Mouse (Mus musculus) lung, embryonic 14.5 days (tissue): ENCODE data around the gene Foxa3. TPM values are rescaled to one million over a fixed set of nuclear protein-coding genes. Genes with fewer than 3 reads are reported as not detected.
"Not testable (repeated sequence)": the region's sequence is repeated elsewhere in the genome, so short reads cannot be mapped to it uniquely, and the experiment has no call there.

Experiments
- ATAC-seq: fragments of 200-750 bp; cut with Nextera tagmentation; 2 replicates; pipeline ENCODE4 v1.8.0; 2017; ENCODE audit warnings: mild to moderate bottlenecking, moderate TSS enrichment, moderate library complexity; ENCODE audit not compliant: insufficient read depth
- DNase-seq: peaks from one replicate; pipeline ENCODE4 v3.0.0-alpha.2; 2015
- H3K27ac ChIP-seq: fragments of 300-500 bp; sonication (generic); 2 replicates; pipeline ENCODE4 v1.5.1; 2014; ENCODE audit warnings: low read depth, mild to moderate bottlenecking, moderate library complexity
- H3K27me3 ChIP-seq: fragments of 300-500 bp; sonication (generic); 2 replicates; pipeline ENCODE4 v1.6.1; 2014; ENCODE audit warnings: low read length, control low read depth; ENCODE audit not compliant: insufficient read depth
- H3K36me3 ChIP-seq: fragments of 300-500 bp; sonication (generic); 2 replicates; pipeline ENCODE4 v1.6.1; 2014; ENCODE audit warnings: control low read depth; ENCODE audit not compliant: insufficient read depth
- H3K4me1 ChIP-seq: fragments of 300-500 bp; sonication (generic); 2 replicates; pipeline ENCODE4 v1.6.1; 2014; ENCODE audit warnings: antibody characterized with exemption, control low read depth; ENCODE audit not compliant: insufficient read depth
- H3K4me2 ChIP-seq: fragments of 300-500 bp; sonication (generic); 2 replicates; pipeline ENCODE4 v1.6.1; 2014; ENCODE audit warnings: mild to moderate bottlenecking
- H3K4me3 ChIP-seq: fragments of 300-500 bp; sonication (generic); 2 replicates; pipeline ENCODE4 v1.5.1; 2014; ENCODE audit warnings: low read depth, low read length
- H3K9ac ChIP-seq: fragments of 300-500 bp; sonication (generic); 2 replicates; pipeline ENCODE4 v1.6.1; 2014
- H3K9me3 ChIP-seq: fragments of 300-500 bp; sonication (generic); 2 replicates; pipeline ENCODE4 v1.6.1; 2016; ENCODE audit warnings: low read depth, low read length, control low read depth
- CTCF ChIP-seq: IDR thresholded peaks from 2 replicates; pipeline ENCODE4 v1.5.1; 2016; ENCODE audit warnings: antibody characterized with exemption, low read depth
- WGBS: fragments of 180-500 bp; shearing (Covaris S2); extraction: QIAGEN DNeasy Blood & Tissue Kit; methylation state at CpG from one replicate; pipeline ENCODE4 v1.1.7; 2014; 5-methylcytosine and 5-hydroxymethylcytosine counted together
- polyA plus RNA-seq: library from polyadenylated mRNA; unstranded; fragments of >200 nt; fragmentation: Nextera tagmentation; extraction: Ambion mirVana; gene quantifications from 2 replicates; pipeline ENCODE4 v1.2.1, GENCODE M21; 2014

Gene Foxa3
- polyA plus RNA-seq: 2.2 and 2.3 TPM in 2 replicates

DNA sequence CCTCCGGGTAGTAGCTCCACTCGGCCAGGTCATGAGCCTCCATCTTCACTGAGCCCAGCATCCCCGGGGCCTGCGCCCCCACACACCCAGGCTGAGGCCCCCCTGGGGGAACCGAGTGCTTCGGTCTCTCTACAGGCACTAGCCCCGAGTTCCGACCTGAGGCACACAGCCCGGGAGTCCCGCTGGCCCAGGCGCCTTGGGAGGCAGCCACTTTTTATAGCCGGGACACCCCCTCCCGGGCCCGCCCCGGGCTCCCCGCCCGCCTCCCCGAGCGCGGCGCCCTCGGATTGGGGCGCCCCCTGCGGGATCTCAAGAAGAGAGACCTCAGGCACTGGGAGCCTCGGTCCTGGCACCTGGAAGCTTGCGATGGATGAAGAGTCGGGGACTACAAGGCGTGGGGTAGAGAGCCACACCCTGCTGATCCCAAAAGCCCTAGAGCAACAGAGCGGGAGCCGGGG, at the start of gene Foxa3:
Gene Foxa3 (minus strand): TSS at position 182 of the 458 bp plus-strand sequence.
- peak within 1 kb of the TSS; percentile 90 for H3K9ac ChIP-seq
- TF ChIP-seq CTCF: no peak
- peak; percentile 48 for DNase-seq
- H3K27ac ChIP-seq: 0 out of 2 replicates have a peak within 1 kb of the TSS, but pooled peaks have one; percentile 20
- WGBS: 3% methylated on average over 30 of the region's 30 CpGs
- H3K4me3 ChIP-seq: peak within 1 kb of the TSS; percentile 76
- peak within 1 kb of the TSS; percentile 91 for H3K4me2 ChIP-seq
- ATAC-seq: peak; percentile 35; the same call in 1 of the 2 replicates
- H3K27me3 ChIP-seq: peaks cover 31% of the 10 kb centered on the region
- no peaks in the 10 kb centered on the region for H3K36me3 ChIP-seq
- 0 out of 2 replicates have a peak, but pooled peaks cover 5% of the 10 kb centered on the region for H3K4me1 ChIP-seq
- no peaks in the 10 kb centered on the region for H3K9me3 ChIP-seq

DNA sequence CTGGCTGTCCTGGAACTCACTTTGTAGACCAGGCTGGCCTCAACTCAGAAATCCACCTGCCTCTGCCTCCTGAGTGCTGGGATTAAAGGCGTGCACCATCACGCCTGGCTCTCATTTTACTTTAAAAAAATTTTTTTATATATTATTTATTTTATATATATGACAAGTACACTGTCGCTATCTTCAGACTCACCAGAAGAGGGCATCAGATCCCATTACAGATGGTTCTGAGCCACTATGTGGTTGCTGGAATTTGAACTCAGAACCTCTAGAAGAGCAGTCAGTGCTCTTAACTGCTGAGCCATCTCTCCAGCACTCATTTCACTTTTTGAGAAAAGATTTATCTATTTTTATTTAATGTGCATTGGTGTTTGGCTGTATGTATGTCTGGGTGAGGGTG, 47.7 kb upstream of the Foxa3 start:
- ATAC-seq, H3K4me2 ChIP-seq, H3K27ac ChIP-seq, H3K36me3 ChIP-seq, H3K9me3 ChIP-seq, H3K4me1 ChIP-seq, DNase-seq, H3K9ac ChIP-seq, H3K4me3 ChIP-seq: not testable (repeated sequence)
- peak; percentile 28; the same call in 1 of the 2 replicates for TF ChIP-seq CTCF
- 45% methylated on average over 3 of the region's 3 CpGs for WGBS
- peaks cover 15% of the 10 kb centered on the region for H3K27me3 ChIP-seq

DNA sequence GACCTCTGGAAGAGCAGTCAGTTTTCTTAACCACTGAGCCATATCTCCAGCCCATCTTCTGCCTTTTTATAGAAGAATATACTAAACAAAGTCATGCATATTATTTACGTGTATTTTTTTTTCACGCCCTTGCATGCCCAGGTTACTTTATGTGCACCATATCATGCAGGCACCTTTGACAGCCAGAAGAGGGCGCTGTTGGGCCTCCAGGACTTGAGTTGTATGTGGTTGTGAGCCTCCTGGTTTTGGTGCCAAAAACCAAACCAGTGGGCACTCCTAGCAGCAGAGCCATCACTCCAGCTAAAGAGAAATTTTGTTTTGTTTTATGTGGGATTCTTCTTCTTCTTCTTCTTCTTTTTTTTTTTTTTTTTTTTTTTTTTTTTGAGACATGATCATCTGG, 46.2 kb upstream of the Foxa3 start:
- no peak overlapping the region for H3K9ac ChIP-seq
- H3K4me2 ChIP-seq: no peak overlapping the region
- H3K9me3 ChIP-seq: no peaks in the 10 kb centered on the region
- no peaks in the 10 kb centered on the region for H3K4me1 ChIP-seq
- H3K27ac ChIP-seq: no peak overlapping the region
- H3K36me3 ChIP-seq: no peaks in the 10 kb centered on the region
- ATAC-seq (no peak), DNase-seq (peak; percentile 40)
- H3K4me3 ChIP-seq: no peak overlapping the region
- peaks cover 30% of the 10 kb centered on the region for H3K27me3 ChIP-seq
- 51% methylated on average over 3 of the region's 3 CpGs for WGBS
- peak; percentile 54 for TF ChIP-seq CTCF

DNA sequence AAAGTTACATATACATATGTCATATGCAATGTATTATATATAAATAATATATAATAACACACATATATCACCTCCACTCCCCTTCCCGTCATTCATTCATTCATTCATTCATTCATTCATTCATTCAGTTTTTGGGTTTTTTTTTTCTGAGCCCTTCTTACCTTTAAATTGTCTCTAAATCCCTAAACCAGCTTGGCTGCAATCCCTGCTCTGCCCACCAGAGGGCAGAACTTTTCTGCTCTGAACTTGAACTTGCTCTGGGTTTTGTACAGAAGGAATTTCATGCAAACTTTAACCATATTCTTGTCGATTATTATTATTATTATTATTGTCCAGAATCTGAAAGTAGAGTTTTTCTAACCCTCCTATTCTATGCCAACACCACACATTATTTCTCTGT, 45.4 kb upstream of the Foxa3 start:
- no peaks in the 10 kb centered on the region for H3K4me1 ChIP-seq
- H3K9ac ChIP-seq: no peak overlapping the region
- peak; percentile 84 for TF ChIP-seq CTCF
- no peaks in the 10 kb centered on the region for H3K9me3 ChIP-seq
- H3K27me3 ChIP-seq: peaks cover 33% of the 10 kb centered on the region
- ATAC-seq (no peak), DNase-seq (peak; percentile 94)
- no peak overlapping the region for H3K27ac ChIP-seq
- no peak overlapping the region for H3K4me2 ChIP-seq
- no peak overlapping the region for H3K4me3 ChIP-seq
- no peaks in the 10 kb centered on the region for H3K36me3 ChIP-seq
- WGBS: 5% methylated on average over 2 of the region's 2 CpGs

DNA sequence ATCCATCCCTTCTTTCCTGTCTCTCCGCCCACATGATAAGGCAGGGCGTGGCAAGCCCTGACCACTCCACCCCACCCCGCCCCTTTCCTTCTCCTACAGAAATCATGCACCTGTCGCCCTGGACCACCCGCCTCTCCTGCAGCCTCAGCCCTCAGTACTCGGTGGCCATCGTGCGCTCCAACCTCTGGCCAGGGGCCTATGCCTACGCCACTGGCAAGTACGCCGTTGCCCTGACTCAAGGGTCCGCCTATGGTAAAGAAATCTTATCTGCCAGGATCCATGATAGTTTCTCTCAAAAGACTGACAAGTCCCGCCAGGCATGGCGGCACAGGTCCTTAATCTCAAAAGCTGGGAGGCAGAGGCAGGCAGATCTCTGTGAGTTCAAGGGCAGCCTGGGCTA, 44.6 kb upstream of the Foxa3 start:
- H3K27ac ChIP-seq: no peak overlapping the region
- ATAC-seq (no peak), DNase-seq (no peak)
- no peak for TF ChIP-seq CTCF
- no peak overlapping the region for H3K4me2 ChIP-seq
- H3K27me3 ChIP-seq: peaks cover 33% of the 10 kb centered on the region
- no peak overlapping the region for H3K9ac ChIP-seq
- no peaks in the 10 kb centered on the region for H3K36me3 ChIP-seq
- WGBS: 55% methylated on average over 13 of the region's 14 CpGs
- H3K4me1 ChIP-seq: no peaks in the 10 kb centered on the region
- no peaks in the 10 kb centered on the region for H3K9me3 ChIP-seq
- no peak overlapping the region for H3K4me3 ChIP-seq

- Histone ChIP-seq H3K27me3 (peaks cover 33% of the 10 kb centered on the region), H3K9ac (no peak overlapping the region), H3K4me3 (no peak overlapping the region), H3K36me3 (no peaks in the 10 kb centered on the region), H3K27ac (no peak overlapping the region), H3K4me2 (no peak overlapping the region), H3K9me3 (no peaks in the 10 kb centered on the region), H3K4me1 (no peaks in the 10 kb centered on the region)
- 41% methylated on average over 14 of the region's 14 CpGs for WGBS
- DNase-seq: no peak
- ATAC-seq: no peak
- TF ChIP-seq CTCF: no peak
Measured at GRCm38 (mm10) chr7:19067063-19067462, 43.7 kb upstream of the Foxa3 start.

- Histone ChIP-seq H3K27ac (no peak overlapping the region), H3K36me3 (no peaks in the 10 kb centered on the region), H3K4me2 (0 out of 2 replicates have a peak overlapping the region, but pooled peaks have one; percentile 12), H3K27me3 (peaks cover 33% of the 10 kb centered on the region), H3K9me3 (no peaks in the 10 kb centered on the region), H3K9ac (no peak overlapping the region), H3K4me3 (no peak overlapping the region), H3K4me1 (no peaks in the 10 kb centered on the region)
- TF ChIP-seq CTCF: no peak
- ATAC-seq: no peak
- no peak for DNase-seq
- 40% methylated on average over 13 of the region's 13 CpGs for WGBS
Measured at GRCm38 (mm10) chr7:19065896-19066295, 42.6 kb upstream of the Foxa3 start.
